Mouse (Mus musculus) cerebellum, adult (tissue): ENCODE data around the gene Kcnj12.

Source experiments
- ATAC-seq: cut with Nextera tagmentation; 2 replicates; pipeline ENCODE4 v1.9.2; 2017; ENCODE audit warnings: mild to moderate bottlenecking, moderate library complexity, mixed read lengths; ENCODE audit not compliant: insufficient number of reproducible peaks, low FRiP score, low TSS enrichment

The Kcnj12 gene

GRCm38 (mm10) chr11:61024388-61024787, 2.0 kb downstream of the Kcnj12 start:
- ATAC-seq: no peak

- peak; percentile 8; the same call in 1 of the 2 replicates for ATAC-seq
Observed at GRCm38 (mm10) chr11:61024996-61025395, 2.6 kb downstream of the Kcnj12 start.

- ATAC-seq: no peak
Observed at GRCm38 (mm10) chr11:61025594-61025993, 3.2 kb downstream of the Kcnj12 start.

GRCm38 (mm10) chr11:61026381-61026780, 4.0 kb downstream of the Kcnj12 start:
- ATAC-seq: no peak

- no peak for ATAC-seq
Observed at GRCm38 (mm10) chr11:61027160-61027559, 4.8 kb downstream of the Kcnj12 start.

- no peak for ATAC-seq
Observed at GRCm38 (mm10) chr11:61028211-61028950, 6.0 kb downstream of the Kcnj12 start.

GRCm38 (mm10) chr11:61029116-61029740, 6.9 kb downstream of the Kcnj12 start:
- ATAC-seq: no peak

- peak; percentile 57 for ATAC-seq
Observed at GRCm38 (mm10) chr11:61029864-61030595, 7.7 kb downstream of the Kcnj12 start.

- ATAC-seq: no peak
Observed at GRCm38 (mm10) chr11:61031137-61031536, 8.8 kb downstream of the Kcnj12 start.

GRCm38 (mm10) chr11:61031658-61032445, 9.5 kb downstream of the Kcnj12 start:
- no peak for ATAC-seq

- ATAC-seq: no peak
Observed at GRCm38 (mm10) chr11:61032481-61032880, 10.1 kb downstream of the Kcnj12 start.

GRCm38 (mm10) chr11:61033160-61033559, 10.8 kb downstream of the Kcnj12 start:
- no peak for ATAC-seq

GRCm38 (mm10) chr11:61036639-61037038, 14.3 kb downstream of the Kcnj12 start:
- no peak for ATAC-seq

GRCm38 (mm10) chr11:61038277-61038782, 16.0 kb downstream of the Kcnj12 start:
- ATAC-seq: peak; percentile 56; the same call in 1 of the 2 replicates

GRCm38 (mm10) chr11:61040856-61041652, 18.7 kb downstream of the Kcnj12 start:
- ATAC-seq: no peak

- ATAC-seq: no peak
Observed at GRCm38 (mm10) chr11:61042593-61042992, 20.2 kb downstream of the Kcnj12 start.

- ATAC-seq: no peak
Observed at GRCm38 (mm10) chr11:61043055-61043992, 21.0 kb downstream of the Kcnj12 start.

- ATAC-seq: no peak
Observed at GRCm38 (mm10) chr11:61044741-61045140, 22.4 kb downstream of the Kcnj12 start.
